Comparison of ENCODE assay signal across 14 mouse cellular contexts in genomic region chr8:34268806-34269520, GRCm38 (mm10).
DNase-seq lines count a peak whose midpoint lies in the region; TF ChIP-seq lines count a peak whose summit lies in the region.
"Had no signal": no experiment of that assay in that cellular context is flagged by ENCODE, and none has a peak within 500 bp of the region (broad histone marks: within the 10 kb centered on the region; RNA-seq: fewer than 3 reads in every experiment).

No protein-coding gene starts in this region.

- H3K27me3 ChIP-seq in splenic B cell, adult 2 months (ENCODE audit: control insufficient read depth, insufficient read depth, low read length, poor library complexity, severe bottlenecking): no peaks in the 10 kb centered on the region
- H3K27me3 ChIP-seq: embryonic facial prominence, embryonic 12.5 days; forebrain, embryonic 15.5 days; limb, embryonic 13.5 days had no signal

- no peaks in the 10 kb centered on the region for H3K4me1 ChIP-seq in lung, adult 2 months (ENCODE audit: control insufficient read depth, insufficient read depth, low read length)
- H3K4me1 ChIP-seq: embryonic facial prominence, embryonic 12.5 days; forebrain, embryonic 15.5 days; heart, embryonic 10.5 days; limb, embryonic 13.5 days had no signal

- peak; percentile 44 for DNase-seq in adrenal gland, adult 2 months
- DNase-seq in adrenal gland, adult 18-20 months (ENCODE audit: low spot score in 2 of 2): no peak
- no peak for DNase-seq in lung, adult 2 months
- DNase-seq in lung, postnatal 36 days: no peak
- DNase-seq in R1 (ENCODE audit: low read depth, low spot score): peak; percentile 53
- peak; percentile 2 for DNase-seq in splenic B cell, adult 2 months (ENCODE audit: low read depth, low spot score)
- DNase-seq in layer of hippocampus, adult 9-10 months (ENCODE audit: low spot score): no peak
- DNase-seq in layer of hippocampus, adult 9-11 months: no peak
- DNase-seq: cerebellum, adult 8-10 months; retina, postnatal 1 day had no signal

- no peaks in the 10 kb centered on the region for H3K36me3 ChIP-seq in splenic B cell, adult 2 months (ENCODE audit: control insufficient read depth, insufficient read depth, low read length, poor library complexity, severe bottlenecking)
- H3K36me3 ChIP-seq: embryonic facial prominence, embryonic 12.5 days; forebrain, embryonic 15.5 days; heart, embryonic 10.5 days; limb, embryonic 13.5 days had no signal

- 75% methylated on average over 18 of the region's 18 CpGs for WGBS in lung, adult 2 months

- H3K4me3 ChIP-seq in lung, adult 2 months (replicated peaks; ENCODE audit: extremely low read depth, low read depth, low read length): no peak overlapping the region
- H3K4me3 ChIP-seq: embryonic facial prominence, embryonic 12.5 days; forebrain, embryonic 15.5 days; heart, embryonic 10.5 days; limb, embryonic 13.5 days had no signal

- TF ChIP-seq CTCF in lung, adult 2 months (IDR thresholded peaks at IDR 0.05; ENCODE audit: insufficient read depth, low read length): peak; percentile 19; the same call in 1 of the 2 replicates

- no peak for TF ChIP-seq POLR2A in lung, adult 2 months (IDR thresholded peaks at IDR 0.05; ENCODE audit: borderline replicate concordance, extremely low read depth, low read depth, low read length)

Comparison
In these comparisons a context has a peak if more than half of its experiments do, and no peak if none do; other contexts are left out.
1. DNase-seq: peak in adrenal gland, adult 2 months (single experiment), R1 (single experiment) and splenic B cell, adult 2 months (single experiment); none in adrenal gland, adult 18-20 months (0 of 2), lung, adult 2 months (single experiment), lung, postnatal 36 days (single experiment), layer of hippocampus, adult 9-10 months (single experiment) and layer of hippocampus, adult 9-11 months (single experiment).